Mouse (Mus musculus) right cerebral cortex, adult 2 months (tissue): ENCODE results near the gene Golga1.

ENCODE experiments used
- DNase-seq, 2 experiments: peaks; one replicate each; pipeline ENCODE4 v3.0.0; 2021 to 2022; ENCODE audit warnings: low spot score in 2 of 2

Golga1 gene

GRCm38 (mm10) chr2:39006149-39006730 is 59.1 kb downstream of the Golga1 start:
- DNase-seq = no peak

DNA sequence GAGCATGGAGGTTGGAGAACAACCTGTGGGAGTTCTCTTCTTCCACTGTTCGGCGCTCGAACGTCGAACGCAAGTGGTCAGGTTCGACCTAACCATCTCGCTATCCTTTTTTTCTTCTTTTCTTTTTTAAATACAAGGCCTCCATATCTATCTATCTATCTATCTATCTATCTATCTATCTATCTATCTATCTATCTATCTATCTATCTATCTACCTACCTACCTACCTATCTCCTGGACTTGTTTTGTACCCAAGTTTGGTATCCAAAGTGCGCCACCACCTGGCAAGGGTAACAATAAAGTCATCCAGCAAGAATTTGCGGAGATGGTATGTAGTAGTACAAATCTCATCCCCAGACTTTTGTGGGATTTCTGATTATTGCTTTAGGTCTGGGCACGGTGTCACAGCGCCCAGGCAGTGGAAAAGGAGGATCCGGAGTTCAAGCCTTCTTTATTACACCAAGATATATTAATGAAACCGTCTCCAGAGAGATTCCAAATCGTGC is 59.7 kb downstream of the Golga1 start, which contains the start of gene Rpl35:
Rpl35 (minus strand) TSS at position 51 of the 506 bp plus-strand sequence.
- peak in 1 of 2 experiments; percentile 48 for DNase-seq

- peak; percentile 92 for DNase-seq
Observed at GRCm38 (mm10) chr2:39004880-39005435, 60.4 kb downstream of the Golga1 start, which contains the start of gene Arpc5l. Gene Arpc5l, plus strand, starts transcription at chr2:39005348.

GRCm38 (mm10) chr2:39004372-39004771 is 61.0 kb downstream of the Golga1 start:
- DNase-seq = no peak

DNA sequence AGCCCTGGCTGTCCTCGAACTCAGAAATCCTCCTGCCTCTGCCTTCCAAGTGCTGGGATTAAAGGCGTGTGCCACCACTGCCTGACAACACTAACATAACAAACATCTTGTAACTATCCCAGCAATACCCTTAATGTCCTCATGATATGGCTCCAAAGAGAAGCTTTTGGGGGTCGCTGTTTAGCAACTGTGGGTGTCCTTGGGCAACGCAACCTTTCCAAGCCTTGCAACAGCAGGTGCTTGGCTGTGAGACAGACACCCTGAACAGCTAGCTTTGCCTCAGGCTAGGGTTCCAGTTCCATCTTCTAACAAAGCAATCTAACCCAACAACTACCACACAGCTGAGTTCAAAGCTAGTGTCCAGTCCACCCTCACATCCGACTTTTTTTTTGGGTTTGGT is 61.8 kb downstream of the Golga1 start:
- no peak for DNase-seq

DNA sequence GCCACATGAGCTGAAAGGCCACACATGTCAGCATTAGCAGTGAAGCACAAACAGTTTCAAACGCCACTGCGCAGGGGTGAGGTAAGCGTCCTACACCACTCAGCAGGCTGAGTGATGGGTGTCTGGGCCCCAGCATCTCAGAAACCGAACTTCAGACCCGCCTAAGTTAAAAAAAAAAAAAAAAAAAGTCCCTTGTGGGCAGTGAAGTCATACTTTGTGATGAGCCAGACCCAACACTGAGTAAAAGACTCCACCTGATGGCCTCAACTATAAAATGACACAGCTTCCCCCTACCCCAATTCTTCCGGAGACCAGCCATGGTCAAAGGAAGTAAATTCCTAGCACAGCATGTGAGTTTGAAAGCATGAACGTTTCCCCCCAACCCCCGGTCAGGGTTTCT is 62.2 kb downstream of the Golga1 start:
- DNase-seq = no peak

- DNase-seq = no peak
Observed at GRCm38 (mm10) chr2:39001866-39002265, 63.5 kb downstream of the Golga1 start.

GRCm38 (mm10) chr2:39000587-39000919 is 64.8 kb downstream of the Golga1 start:
- no peak for DNase-seq

DNA sequence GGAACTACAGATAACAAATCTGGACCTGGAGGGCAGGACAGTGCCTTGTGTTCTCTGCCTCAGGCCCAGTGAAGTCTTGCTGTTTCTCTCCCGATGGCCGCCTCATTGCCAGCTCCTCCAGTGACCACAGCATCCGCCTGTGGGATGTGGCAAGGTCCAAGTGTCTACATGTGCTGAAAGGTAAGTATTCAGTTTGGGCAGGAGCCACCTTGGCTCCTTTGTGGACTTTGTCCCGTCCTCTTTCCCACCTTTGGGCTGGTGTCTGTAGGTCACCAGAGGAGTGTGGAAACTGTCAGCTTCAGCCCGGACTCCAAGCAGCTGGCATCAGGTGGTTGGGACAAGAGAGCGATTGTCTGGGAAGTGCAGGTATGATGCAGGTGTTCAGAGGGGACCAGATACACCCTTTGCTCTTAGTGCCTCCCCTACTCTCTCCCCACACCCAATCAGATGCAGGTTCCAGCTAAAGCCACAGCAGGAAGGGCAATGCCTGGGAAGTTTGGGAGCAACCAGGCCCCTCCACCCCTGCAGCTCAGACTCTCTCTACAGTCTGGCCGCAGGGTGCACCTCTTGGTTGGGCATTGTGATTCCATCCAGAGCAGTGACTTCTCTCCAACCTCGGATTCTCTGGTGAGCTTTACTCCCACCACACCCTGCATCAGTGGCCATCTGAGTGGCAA is 65.3 kb downstream of the Golga1 start:
- DNase-seq = no peak

DNA sequence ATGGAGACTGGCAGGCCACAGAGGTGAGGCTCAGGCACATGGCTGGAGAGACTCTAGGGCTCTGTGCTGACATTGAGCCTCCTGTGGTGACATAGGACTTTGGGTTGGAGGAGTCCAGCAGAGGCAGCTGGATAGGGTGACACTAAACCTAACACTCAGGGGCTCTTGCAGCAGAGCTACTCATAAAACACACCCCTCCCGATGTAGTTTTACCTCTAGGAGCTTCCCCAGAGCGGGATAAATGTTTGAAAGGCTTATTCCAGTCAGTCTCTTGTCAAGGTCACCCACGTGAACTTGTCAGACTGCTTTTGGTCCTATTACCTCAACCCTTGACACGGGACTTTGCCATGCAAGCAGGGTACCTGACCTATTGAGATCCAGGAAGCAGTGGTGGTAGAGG is 66.0 kb downstream of the Golga1 start:
- DNase-seq = no peak

DNA sequence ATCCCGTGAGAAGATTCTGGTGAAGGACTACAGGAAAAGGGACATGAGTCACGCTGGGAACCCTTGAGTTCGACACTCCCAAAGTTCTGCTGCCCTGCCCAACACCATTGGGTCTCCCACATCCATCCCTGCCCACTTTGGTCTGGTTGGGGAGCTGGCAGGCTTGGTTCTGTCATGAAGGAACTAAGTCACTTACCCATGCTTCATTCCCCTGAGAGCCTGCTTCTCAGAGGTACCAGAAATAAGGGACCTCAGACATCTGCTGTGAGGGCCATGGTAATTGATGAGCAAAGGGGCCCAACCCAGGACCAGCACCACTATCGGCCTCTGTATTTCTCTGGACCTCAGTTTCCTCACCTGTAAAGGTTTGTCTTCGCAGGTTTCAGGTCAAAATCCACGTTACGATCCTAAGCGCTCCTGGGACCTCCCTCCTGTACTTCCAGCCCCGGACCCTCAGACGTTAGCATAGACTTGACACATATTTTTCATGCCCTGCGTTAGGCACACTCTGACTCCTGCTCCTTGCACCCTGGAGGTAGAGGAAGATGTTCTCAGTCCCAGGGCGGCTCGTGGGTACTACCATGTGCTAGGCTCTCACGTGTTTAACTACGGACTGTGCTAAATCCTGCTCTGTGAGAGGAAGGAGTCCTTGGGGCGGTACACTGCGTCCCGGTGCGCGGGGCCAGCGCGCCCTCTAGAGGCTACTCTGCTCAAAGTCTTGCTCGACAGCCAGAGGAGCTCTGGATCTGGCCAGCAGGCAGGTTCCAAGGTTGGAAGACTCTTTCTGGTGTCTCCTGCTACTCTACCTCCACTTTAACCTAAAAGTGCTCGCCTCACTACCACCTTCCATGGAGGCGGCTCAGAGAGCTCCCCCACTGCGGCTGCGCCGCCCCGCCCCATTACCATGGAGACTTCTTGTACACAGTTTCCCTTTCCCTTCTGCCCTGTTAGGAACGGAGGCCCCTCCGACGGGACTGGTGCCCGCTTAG is 67.7 kb downstream of the Golga1 start, which contains the start of gene Wdr38:
Wdr38 (plus strand) TSS at position 91 of the 989 bp plus-strand sequence.
- peak; percentile 92 to 93 for DNase-seq

DNA sequence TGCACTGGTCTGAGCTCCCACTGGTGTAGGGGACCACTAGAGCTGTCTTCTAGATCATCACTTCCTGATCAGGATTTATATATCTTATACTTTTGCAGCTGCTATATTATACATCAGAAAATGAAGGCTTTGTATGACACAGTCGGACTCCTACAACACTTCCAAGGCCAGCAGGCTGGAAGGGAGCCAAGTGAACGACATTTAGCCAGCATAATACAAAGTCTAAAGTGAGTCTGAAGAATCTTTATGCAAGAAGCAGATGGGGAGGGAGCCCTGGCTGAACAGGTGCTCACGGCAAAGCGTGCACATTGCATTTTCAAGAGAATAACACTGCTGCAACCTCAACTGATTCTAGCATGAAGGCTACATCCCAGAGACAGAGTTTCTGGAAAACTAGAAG is 72.9 kb downstream of the Golga1 start:
- peak in 1 of 2 experiments; percentile 53 for DNase-seq

- no peak for DNase-seq
Observed at GRCm38 (mm10) chr2:38992004-38992403, 73.3 kb downstream of the Golga1 start.

- DNase-seq = no peak
Observed at GRCm38 (mm10) chr2:38988929-38989328, 76.4 kb downstream of the Golga1 start.

GRCm38 (mm10) chr2:38987803-38988510 is 77.4 kb downstream of the Golga1 start:
- DNase-seq = no peak

- no peak for DNase-seq
Observed at GRCm38 (mm10) chr2:38987371-38987770, 78.0 kb downstream of the Golga1 start.

DNA sequence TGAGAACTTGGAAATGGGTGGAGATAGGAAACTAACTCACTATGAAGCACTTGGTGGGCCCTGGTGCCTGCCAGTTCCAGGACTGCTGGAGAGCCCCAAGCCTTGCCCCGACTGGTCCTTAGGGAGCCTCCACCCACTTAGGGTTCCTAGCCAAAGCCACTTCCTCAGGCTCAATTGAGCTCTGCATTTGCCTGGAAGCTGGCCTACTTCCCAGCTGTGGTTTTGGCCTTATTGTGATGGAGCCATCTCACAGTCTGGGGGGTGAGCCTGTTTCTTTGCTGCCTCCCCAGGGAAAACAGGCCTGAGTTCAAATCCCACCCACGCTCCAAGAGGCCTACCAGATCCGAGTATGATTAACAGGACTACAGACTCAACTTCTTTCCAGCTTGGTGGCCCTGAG is 78.8 kb downstream of the Golga1 start:
- DNase-seq = no peak

GRCm38 (mm10) chr2:38983456-38983855 is 81.9 kb downstream of the Golga1 start:
- no peak for DNase-seq

DNA sequence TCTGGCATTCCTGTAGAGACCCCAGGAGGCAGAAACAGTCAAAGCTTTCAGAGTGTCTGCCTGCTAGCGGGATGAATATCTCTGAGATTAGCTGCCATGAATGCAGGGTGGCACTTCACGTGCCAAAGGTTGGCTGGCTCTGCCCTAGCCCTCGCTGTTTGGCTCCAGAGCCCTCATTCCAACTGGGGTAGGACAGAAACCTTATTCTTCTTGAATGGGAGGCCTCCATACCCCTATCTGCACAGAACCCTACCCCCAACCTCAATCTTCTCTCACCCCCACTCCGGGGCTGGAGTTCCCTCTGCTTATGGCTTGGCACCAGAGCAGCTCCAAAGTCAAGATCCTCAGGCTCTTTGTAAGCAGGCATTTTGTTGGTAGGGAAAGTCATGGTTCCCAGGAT is 87.5 kb downstream of the Golga1 start:
- no peak for DNase-seq

DNA sequence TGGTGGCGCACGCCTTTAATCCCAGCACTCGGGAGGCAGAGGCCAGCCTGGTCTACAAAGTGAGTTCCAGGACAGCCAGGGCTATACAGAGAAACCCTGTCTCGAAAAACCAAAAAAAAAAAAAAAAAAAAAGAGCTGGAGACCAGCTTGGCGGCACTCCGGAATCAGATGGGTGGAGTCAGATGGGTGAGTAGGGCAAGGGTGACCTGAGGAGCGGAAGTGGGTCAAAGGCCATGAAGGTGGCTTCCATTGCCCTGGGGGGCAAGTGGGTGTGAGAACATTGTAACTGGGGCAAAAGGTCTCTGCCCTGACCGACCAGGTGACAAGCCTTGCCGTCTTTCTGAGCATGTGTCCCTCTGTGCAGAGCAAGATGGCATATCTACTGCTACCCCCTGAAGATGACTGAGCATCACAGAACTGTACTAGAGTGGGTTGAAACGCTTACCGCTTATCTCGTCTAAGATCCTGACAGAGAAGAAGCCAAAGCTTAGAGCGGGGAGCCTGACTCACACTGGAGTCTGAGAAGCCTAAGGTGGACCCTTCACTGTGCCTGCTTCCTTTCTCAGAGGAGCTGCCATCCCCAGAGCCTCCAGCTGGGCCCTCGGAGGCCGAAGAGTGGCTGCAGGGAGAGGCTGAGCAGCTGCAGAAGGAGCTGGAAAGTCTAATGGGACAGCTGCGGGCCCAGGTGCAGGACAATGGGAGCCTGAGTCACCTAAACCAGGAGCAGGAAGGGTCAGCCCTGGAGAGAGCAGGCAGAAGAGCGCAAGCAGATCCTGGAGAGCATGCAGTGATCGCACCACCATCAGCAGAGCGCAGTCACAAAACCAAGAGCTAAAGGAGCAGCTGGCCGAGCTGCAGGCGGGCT is 89.2 kb downstream of the Golga1 start:
- no peak for DNase-seq
